Mouse (Mus musculus) embryo, embryonic 9.5 days (tissue): ENCODE measurements around the gene Dek.

ENCODE experiments used
- DNase-seq: peaks from one replicate; pipeline ENCODE4 v3.0.0-alpha.2; 2017; ENCODE audit errors: extremely low spot score

Gene Dek

DNA sequence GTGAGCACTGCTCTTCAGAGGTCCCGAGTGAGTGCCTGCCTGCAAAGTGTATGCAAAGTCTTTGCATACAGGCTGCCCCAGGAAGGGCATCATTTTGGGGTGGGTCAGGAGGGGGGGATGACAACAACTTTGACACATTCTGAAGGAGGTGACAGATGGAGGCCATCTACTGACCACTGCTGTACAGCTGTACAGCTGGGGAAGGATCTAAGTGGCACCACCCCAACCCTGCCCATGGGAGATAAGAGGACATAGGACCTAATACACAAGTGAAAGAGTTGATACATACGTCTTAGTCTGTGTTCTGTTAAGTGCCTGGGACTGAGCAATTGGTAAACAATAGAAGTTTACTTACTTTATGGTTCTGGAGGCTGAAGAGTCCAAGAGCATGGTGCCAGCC lies 3.2 kb upstream of the Dek start:
- no peak for DNase-seq

DNA sequence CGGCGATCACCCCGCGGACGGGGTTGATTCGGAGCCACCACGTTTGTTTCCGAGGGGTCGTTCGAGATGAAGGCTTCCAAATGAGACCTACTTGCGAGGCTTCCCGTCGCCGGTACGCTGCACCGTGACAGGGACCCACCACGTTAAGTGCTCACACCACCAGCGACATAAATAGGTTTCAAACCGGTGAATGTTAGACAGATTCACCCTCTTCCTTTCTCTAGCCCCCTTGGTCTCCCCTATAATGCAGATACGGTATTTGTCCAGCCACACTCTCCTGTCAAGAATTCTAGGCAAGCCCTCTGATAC lies 533 bp upstream of the Dek start:
- DNase-seq, result no peak

DNA sequence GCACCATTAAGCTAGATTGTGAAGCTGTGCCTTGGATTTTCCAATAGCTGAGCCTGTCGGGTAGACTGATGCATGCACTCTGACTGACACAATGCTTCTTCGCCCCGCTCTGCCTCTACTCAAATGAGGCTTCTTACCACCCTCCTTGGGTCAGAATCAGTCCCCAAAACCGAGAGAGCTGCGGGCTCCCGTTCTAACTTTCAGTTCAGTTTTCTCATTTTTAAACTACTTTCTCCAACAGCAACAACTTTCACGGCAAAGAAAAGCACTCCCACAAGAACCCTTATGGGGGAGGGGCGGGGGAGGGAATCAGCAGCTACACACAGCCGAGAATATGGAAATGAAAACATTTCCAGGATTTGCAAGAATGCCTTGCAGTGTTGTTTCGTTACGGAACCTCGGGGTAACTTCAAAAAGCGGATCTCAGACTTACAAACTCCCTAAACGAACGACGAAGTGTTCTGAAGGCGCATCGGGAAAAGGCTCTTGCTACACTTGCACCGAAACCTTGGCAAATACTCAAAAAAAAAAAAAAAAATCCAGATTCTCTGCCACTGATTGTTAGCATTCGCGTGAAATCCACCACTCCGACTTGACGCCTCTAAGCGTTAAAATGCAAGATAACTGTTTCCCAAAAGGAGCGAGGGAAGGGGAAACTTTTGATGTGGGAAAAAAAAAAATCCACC lies 1.0 kb downstream of the Dek start:
- DNase-seq, result peak; percentile 51

DNA sequence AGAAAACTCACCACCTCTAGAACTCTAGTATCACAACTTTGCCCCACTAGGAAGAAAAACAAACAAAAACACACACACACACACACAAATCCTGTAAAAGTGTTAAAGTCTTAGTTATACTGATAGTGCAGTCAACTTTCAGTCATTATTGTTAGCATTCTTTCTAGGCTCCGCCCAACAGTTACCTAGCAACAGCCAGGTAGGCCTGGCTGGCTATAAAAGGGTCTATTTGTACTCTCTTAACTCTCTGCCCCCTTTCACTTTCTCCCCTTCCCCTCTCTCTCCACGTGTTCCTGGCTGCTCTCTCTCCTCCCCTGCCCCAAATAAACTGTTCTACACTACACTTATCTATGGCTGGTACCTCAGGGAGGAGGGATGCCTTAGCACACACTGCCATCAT lies 1.9 kb downstream of the Dek start:
- no peak for DNase-seq

DNA sequence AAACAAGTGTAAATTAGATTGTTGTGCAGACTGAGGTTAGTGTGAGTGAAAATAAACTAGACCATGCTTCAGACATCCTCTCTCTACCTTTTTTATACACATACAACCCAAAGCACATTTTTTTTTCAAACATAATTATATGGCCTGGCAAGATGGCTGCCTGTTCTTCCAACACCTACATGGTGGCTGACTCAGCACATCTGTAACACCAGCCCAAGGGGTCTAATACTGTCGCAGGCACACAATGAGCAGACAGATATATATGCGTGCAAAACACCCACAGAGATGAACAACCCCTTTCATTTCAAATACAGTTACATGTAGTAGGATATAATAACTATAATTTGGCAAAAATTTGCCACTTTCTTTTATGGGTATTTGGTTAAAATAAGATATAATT lies 5.4 kb downstream of the Dek start:
- DNase-seq, result no peak

DNA sequence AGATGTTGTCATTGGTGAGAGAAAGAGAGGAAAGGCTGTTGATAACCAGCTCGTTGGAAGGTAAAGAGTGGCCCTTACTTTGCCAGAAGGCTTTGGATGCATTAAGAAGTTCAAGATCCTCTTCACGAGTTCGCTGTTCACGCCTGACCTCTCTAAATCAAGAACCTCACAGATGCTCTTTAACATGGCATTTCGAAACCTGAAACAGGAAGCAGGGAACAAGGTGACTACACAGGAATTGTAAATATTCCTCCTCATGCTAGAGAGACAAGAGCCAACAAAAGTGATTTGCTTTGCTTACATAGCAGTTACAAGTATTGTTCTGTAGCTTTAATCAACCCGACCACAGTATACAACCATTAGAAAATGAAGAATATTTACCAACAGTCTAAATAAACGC lies 6.7 kb downstream of the Dek start:
- DNase-seq, result no peak

DNA sequence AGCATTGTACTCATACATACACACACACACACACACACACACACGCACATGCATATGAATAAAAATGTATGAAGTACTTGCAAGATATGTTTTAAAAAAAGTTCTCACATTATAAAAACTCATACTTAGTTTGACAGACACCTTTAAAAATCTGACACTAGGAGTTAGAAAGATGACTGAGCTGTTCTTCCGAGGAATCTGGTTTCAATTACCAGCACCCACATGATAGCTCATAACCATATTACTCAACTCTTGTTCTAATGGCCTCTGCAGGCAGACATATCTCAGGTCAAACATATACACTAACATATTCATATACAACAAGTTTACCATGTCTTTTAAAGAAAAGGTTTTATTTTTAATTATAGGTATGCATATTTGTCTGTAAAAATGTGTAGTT lies 9.4 kb downstream of the Dek start:
- DNase-seq, result no peak

DNA sequence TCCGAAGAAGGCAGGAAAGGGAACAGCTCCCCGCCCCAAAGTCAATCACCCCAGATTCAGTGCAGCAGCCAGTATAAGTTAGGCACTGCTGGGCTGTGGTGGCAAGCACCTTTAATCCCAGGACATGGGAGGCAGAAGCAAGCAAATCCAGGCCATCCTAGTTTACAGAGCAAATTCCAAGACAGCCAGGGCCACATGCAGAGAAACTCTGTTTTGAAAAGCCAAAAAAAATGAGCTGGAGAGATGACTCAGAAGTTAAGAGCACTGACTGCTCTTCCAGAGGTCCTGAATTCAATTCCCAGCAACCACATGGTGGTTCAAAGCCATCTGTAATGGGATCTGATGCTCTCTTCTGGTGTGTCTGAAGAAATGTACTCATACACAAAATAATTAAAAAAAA lies 12.2 kb downstream of the Dek start:
- DNase-seq, result no peak

DNA sequence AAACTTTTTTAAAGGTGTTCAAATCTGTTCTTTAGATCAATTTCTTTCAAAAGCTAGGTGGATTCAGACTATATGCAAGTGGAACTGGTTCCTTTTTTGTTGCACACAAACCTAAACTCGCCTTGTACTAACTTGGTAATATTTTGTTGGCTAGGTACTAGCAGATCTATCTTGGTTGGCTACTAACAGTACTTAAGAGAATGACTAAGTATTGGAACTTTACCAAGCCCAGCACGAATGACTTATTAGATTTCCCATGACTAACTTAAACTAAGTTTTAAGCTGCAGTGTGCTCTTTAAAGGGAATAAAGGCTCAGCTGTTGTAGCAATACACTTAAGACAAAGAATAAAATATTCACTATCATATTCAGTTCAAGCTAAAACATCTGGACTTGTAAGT lies 16.7 kb downstream of the Dek start:
- DNase-seq, result no peak

DNA sequence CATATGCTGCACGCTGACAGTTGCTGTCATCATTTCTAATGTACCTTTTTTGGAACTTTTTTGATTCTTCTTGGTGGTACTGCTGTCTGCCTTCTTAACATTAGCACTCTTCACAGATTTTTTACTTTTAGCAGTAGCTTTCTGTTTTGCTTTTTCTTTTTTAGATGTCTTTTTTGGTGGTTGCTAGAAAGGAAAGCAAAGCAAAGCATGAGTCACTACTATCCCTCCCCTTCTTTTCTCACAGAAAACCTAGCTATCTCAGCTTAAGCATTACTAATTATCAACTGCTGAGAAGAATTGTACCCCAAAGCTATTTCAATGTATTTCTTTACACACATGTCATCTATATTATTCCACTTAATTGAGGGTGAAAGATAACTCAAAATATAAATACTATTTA lies 17.6 kb downstream of the Dek start:
- DNase-seq, result no peak

DNA sequence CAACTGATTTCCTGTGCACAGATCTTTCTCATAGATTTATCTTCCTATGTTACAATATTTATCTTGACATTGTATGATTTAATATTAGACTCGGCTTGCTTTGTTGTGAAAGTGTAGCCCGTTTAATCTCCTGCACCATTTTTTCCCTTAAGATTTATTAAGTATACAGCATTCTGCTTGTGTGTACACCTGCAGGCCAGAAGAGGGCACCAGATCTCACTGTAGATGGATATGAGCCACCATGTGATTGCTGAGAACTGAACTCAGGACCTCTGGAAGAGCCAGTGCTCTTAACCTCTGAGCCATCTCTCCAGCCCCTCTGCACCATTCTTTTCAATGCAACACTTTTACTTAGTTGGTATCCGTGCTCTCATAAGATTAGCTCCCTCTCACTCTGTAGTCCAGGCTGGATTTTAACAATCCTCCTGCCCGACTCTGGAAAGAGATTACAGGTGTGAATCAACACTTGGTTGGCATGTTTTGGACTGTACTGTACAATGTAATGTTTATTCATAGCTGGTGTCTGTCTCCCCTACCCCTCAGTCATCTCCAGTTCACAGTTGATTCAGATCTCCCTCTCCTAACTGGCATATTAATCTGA lies 25.0 kb downstream of the Dek start:
- DNase-seq, result no peak

DNA sequence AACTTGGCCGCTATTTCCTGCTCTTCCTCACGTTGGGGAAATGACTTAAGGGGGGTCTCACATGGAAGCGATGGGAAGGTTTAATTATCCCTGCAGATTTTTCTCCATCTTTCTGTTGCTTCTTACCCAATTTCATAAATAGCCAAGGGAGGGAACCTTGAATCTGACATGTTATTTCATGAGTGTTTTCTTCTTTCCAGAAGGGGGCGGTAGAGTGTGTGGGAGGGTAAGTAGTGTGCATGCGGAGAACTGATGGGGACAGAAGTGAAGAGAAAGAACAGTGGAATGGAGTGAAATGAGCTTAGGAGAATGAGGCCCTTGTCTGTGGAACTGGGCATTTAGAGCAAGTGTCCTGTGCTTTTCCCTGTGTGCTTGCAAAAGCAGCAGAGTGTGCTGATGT lies 27.2 kb downstream of the Dek start:
- DNase-seq, result no peak

DNA sequence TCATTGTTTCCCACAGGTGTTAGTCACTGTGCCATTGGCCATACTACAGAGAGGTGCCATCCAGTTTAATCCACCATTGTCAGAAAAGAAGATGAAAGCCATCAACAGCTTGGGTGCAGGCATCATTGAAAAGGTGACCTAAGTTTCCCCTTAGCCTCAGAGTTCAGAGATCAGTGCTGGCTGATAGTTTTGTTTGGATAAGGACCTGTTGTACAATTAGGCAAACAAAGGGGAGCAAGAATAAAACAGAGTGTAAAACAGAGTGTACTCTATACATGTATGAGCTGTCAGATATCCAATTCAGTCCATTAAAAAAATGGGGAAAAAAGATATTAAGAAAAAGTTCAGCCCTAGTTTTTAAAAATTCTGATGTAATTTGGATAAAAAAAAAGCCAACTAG lies 28.6 kb downstream of the Dek start:
- no peak for DNase-seq

DNA sequence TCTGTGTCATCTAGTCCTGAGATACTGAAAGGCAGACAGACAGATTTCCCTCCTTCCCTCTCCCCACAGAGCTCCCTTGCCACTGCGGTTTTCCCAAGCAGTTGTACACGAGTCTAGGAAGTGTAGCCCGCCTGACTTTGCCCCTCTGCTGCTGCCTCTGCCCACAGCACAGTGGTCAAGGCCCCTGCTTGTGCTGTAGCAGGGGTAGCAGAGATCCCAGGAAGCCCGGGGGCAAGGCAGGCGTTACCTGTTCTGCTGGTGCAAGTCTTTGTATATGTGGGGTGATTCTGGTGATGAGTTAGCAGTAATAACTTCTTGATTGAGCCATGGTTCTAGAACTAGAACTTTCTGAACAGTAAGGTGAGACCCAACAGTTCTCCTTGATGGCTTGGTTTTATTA lies 29.8 kb downstream of the Dek start:
- no peak for DNase-seq

DNA sequence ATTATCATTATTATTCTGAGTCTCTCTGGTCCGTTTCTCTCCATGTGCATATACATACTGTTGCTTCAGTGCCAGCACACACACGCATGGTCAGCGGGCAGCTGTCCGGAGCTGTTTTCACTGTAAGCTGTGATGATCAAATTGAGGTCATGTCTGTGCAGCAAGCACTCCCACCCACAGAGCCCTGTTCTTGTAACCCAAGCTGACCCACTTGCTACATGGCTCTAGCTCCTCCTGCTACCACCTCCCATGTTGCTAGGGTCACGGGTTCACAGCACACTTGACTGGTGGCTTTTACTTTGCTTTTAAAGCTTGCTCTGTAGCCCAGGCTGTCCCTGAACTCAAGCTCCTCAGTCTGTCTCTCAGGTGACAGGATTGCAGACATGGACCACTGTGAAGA lies 33.5 kb downstream of the Dek start:
- no peak for DNase-seq

DNA sequence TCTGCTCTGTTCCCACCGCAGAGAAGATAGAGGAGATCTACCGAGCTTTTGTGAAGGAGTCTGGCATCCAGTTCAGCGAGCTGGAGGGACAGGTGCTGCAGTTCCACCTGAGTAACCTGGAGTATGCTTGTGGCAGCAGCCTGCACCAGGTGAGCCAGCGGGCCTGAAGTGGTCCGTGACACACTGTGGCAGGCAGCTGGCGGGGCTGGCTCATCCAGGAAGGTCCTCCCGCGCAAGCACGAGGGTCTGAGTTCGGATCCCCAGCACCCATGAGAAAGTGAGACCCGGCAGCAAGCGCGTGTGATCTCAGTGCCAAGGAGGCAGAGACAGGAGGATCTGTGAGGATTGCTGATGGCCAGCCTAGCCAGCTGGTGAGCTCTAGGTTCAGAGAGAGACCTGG lies 34.1 kb downstream of the Dek start:
- no peak for DNase-seq

DNA sequence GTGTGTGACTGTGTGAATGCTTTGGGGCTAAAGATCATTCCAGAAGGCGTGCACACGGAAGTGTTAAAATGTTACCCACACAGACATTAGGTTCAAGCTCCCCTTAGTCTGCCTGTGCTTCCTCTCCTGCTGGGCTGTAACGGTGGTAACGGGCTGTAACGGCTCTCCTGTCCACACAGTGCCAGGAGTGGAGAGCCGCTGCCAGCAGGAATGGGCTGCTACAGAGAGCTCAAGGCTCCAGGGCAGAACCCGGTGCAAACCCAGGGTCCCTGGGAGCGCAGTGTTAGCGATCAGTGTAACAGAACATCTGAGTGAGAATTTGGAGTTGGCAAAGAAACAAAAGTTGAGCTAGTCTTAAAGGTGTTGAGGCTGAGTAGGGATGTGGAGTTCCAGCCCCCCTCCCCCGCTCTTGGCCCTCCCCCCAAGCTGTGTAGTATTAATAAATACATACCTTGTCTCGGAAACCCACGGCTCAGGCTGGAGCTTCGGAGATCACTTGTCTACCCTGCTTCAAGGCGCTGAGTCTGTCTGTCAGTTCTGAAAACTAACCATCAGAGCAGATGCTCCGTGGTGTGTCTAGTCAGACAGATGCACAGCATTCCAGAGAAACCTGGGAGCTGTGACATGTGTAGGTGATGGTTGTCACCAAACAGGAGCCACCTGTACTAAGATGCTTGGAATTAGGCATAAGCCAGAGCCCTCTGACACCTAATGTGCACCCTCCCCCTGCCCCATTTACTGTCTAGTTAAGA lies 35.5 kb downstream of the Dek start:
- no peak for DNase-seq

DNA sequence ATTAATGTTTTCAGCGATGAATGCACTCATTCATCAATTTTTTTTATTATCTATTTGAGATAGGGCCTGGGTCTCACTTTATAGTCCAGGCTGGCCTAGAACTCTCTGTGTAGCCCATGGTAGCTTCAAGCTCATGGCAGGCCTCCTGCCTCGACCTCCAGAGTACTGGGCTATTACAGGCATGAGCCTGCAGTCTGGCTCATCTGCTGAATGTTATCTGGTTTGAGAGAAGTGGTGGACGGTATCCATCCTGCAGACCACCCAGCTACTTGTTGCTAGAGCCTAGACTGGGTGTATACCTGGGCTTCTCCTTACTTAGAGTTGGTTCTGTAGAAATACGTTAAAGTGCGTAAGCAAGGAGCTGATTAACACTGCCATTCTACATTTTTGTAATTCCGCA lies 39.0 kb downstream of the Dek start:
- no peak for DNase-seq

DNA sequence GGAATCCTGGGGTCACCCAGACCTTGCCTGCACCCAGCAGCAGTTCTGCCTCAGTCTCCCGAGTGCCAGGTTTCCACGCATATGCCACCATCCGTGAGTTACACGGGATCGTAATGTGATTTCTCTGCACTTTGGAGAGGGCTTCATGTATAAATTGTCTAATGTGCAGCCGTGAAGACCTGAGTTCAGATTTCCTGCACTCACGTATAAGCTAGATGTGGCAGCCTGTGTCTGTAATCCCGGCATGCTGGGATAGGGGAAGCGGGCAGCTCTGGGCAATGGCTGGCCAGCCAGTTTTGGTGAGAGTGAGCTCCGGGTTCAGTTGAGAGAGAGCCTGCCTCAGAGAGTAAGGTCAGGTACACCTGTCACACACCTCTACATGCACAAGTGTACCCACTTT lies 39.5 kb downstream of the Dek start:
- no peak for DNase-seq

DNA sequence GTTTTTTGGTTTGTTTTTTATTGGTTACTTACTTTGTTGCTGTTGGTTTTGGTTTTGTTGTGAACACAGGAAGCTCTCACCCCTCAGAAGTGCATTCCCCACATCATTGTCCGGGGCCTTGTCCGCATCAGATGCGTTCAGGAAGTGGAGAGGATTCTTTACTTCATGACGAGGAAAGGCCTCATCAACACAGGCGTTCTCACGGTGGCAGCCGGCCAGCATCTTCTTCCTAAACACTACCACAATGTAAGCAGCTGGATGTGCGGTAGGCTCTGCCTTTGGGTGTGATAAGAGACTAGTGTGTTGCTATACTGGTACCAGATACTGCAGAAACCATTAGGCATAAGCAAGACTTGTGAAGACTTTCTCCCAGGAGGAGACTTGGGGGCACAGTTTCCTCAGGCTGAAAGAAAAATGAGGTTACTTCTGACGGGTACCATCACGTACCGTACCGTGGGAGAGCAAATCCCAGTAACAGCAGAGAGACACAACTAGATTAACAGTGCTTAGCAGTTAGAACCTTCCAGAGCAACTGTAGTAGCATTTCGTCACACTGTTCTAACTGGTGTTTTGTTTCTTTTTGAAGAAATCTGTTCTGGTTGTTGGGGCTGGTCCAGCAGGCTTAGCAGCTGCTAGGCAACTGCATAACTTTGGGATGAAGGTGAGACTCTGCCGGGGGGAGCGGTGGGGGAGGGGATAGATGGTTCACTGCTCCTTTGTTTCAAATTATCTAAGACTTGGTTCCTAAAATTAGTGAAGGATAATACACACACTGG lies 41.8 kb downstream of the Dek start:
- no peak for DNase-seq

DNA sequence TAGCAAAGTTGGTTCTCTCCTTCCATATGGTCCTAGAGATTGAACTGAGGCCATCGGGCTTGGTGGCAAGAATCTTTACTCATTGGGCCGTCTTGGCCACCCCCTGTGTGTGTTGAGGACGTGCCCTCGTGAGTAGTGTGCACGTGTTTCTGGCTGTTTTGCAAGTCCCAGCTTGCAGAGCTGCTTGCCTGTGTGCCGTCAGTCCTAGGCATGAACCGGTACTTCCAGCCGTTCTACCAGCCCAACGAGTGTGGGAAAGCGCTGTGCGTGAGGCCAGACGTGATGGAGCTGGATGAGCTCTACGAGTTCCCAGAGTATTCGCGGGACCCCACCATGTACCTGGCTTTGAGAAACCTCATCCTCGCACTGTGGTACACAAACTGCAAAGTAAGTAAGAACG lies 43.2 kb downstream of the Dek start:
- no peak for DNase-seq

DNA sequence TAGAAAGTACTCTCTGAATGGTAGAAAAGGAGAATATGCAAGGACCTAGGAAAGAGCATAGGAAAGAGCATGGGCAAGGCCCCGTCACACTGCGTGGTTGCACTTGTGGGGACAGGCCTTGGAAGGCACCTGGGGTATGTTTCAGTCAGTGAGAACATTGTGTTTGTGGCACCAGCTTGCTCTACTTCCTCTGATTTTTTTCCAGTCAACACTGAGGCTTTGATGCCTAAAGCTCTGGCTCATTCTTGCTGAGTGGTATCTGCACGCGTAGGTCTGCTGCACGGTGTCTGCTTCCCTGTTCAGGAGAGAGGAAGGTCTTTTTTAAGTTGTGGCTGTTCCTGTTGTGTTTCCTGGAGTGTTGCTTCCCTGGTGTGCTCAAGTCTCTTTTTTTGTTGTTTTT lies 49.2 kb downstream of the Dek start:
- no peak for DNase-seq

DNA sequence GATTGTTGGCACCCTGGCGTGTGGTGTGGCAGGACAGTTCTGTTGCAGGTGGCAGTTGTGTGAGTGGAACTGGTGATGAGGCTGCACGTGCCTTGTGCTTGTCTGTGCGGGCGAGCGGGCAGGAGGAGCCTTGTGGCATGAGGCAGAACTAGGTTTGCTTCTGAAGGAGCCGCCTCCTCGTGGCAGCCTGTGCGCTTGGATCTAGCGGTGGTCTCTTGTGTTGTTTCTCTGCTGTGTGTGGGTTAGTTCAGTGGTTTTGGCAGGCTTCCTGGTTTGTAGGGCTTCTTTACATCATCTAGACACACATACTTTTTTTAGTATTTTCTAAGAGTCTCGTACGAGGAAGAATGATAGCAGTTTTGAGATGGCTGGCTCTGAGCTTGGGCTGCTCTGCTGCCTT lies 49.9 kb downstream of the Dek start:
- no peak for DNase-seq
